Mouse (Mus musculus) lung, adult 2 months (tissue): ENCODE measurements around the gene Utp6.
"Not testable (repeated sequence)": the region's sequence is repeated elsewhere in the genome, so short reads cannot be mapped to it uniquely, and the experiment has no call there.

Experiments
- CTCF ChIP-seq: fragments of 200-500 bp; IDR thresholded peaks from 2 replicates; pipeline ENCODE4 v1.5.1; 2011; ENCODE audit warnings: mild to moderate bottlenecking, low read length, control low read depth; ENCODE audit not compliant: insufficient read depth
- POLR2A ChIP-seq: fragments of 200-500 bp; IDR thresholded peaks from 2 replicates; pipeline ENCODE4 v1.6.1; 2011; ENCODE audit warnings: low read depth, mild to moderate bottlenecking, control low read depth, low read length, borderline replicate concordance; ENCODE audit errors: extremely low read depth

GRCm38 (mm10) chr11:79977061-79977460 is 14.9 kb upstream of the Utp6 start:
- not testable (repeated sequence) for TF ChIP-seq CTCF, POLR2A
